In the genomic region with DNA sequence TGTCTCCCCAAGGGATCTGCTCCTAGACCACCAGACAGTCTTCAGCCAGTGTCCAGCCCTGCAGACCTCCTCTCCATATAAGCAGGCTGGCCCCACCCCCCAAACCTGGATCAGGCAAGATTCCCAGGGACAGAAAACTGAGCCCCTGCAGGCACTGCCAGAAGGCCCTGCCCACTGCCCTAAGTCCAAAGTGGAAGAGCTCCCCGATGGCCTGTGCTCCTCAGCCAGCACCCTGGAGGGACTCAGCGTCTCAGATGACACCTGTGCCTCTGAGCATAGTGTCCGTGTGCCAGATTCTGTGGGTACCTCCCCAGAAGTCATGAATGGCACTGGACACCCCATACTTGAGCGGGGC, we compare ENCODE assay signal across 27 mouse cellular contexts. TPM values are rescaled to one million over a fixed set of nuclear protein-coding genes. Genes with fewer than 3 reads are reported as not detected.
"Had no signal": no experiment of that assay in that cellular context is flagged by ENCODE, and none has a peak within 500 bp of the region (broad histone marks: within the 10 kb centered on the region; RNA-seq: fewer than 3 reads in every experiment).

No protein-coding gene starts in this region.

- H3K27ac ChIP-seq: kidney, embryonic 15.5 days; left cerebral cortex, adult 2 months; liver, embryonic 14.5 days; stomach, postnatal 0 days had no signal

- H3K4me2 ChIP-seq: kidney, embryonic 15.5 days; midbrain, embryonic 11.5 days had no signal

- H3K9ac ChIP-seq: kidney, embryonic 15.5 days; liver, embryonic 14.5 days had no signal

- H3K36me3 ChIP-seq: kidney, embryonic 15.5 days had no signal

- H3K9me3 ChIP-seq: kidney, embryonic 15.5 days had no signal

- H3K4me3 ChIP-seq: kidney, embryonic 15.5 days; left cerebral cortex, adult 2 months had no signal

- DNase-seq: kidney, adult 8-10 months; kidney, postnatal 10 days; kidney, postnatal 36 days; layer of hippocampus, postnatal 36 days; lung, adult 2 months; lung, postnatal 14 days; lung, postnatal 4 days; midbrain, embryonic 14.5 days; thymus, adult 2 months; thymus, postnatal 14 days; thymus, postnatal 4 days had no signal

RNA-seq across cellular contexts. Expression of a gene that starts 12.7 kb away (rescaled TPM):
- total RNA-seq: megakaryocyte progenitor cell, adult 5-6 weeks; megakaryocyte-erythroid progenitor cell, adult 5-6 weeks had no signal

RNA-seq across cellular contexts. Expression of a gene that starts 19.7 kb away (rescaled TPM):
- total RNA-seq: layer of hippocampus, adult 8-10 months; layer of hippocampus, postnatal 10 days; layer of hippocampus, postnatal 36 days; left cerebral cortex, adult 2 months; left cerebral cortex, postnatal 10 days; left cerebral cortex, postnatal 36 days; megakaryocyte progenitor cell, adult 5-6 weeks; megakaryocyte-erythroid progenitor cell, adult 5-6 weeks; midbrain, postnatal 0 days had no signal
- polyA plus RNA-seq: kidney, embryonic 15.5 days; limb, embryonic 11.5 days; limb, embryonic 14.5 days; liver, embryonic 14.5 days; midbrain, embryonic 11.5 days; midbrain, embryonic 14.5 days; midbrain, postnatal 0 days; neural tube, embryonic 11.5 days; neural tube, embryonic 14.5 days had no signal
